Mouse (Mus musculus): ENCODE measurements around the gene Gm42688.

DNA sequence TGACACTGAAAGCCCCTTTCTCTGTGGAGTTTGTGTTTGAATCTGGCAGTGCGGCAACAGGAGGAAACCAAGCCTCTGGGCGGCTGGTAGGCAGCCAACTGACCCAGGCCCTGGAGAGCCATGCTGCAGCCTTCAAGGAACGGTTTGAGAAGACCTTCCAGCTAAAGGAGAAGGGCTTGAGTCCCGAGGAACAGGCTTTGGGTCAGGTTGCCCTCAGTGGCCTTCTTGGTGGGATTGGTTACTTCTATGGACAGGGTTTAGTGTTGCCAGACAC lies 15.7 kb downstream of the Gm42688 start:
- TF ChIP-seq POLR2A (IDR thresholded peaks at IDR 0.05; ENCODE audit: low read depth, low read length), result no peak
- no peak for TF ChIP-seq CTCF (conservative IDR thresholded peaks at IDR 0.05; ENCODE audit: insufficient read depth, insufficient read length, low read depth, low read length)
